10 mouse cellular contexts compared by ENCODE assay signal in the genomic region with DNA sequence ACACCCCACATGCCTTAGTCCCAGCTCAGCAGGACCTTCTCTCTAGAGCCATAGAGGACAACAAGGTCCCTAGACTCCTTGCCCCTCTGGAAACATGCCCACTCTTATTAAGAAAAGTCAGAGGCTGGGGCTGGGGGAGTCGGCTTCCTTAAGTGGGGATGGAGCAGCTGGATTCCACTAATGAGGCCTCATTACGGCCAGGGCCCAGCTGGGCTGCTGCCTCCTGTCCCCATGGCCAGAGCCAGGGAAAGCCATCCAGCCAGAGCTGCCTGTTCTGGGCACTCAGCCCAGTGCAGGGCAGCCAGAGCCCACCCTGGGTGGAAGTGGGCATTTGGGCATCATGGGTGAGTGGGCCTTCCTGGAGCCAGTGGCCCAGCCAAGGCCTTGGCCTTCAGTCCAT. TPM values are rescaled to one million over a fixed set of nuclear protein-coding genes. Genes with fewer than 3 reads are reported as not detected.
DNase-seq lines count a peak whose midpoint lies in the region; ATAC-seq lines count a peak whose summit lies in the region.
"Had no signal": no experiment of that assay in that cellular context is flagged by ENCODE, and none has a peak within 500 bp of the region (broad histone marks: within the 10 kb centered on the region; RNA-seq: fewer than 3 reads in every experiment).

No protein-coding gene starts in this region.

- ATAC-seq in forebrain, embryonic 15.5 days (replicated peaks) = peak; percentile 41; the same call in 1 of the 2 replicates
- no peak for ATAC-seq in forebrain, embryonic 11.5 days (replicated peaks; ENCODE audit: low FRiP score)
- ATAC-seq in lung, embryonic 15.5 days (ENCODE audit: borderline replicate concordance, extremely low read depth, low FRiP score, low TSS enrichment) = peak; percentile 25; the same call in 1 of the 2 replicates
- ATAC-seq in activated CD4-positive, CD25-positive, alpha-beta regulatory T cell, adult 4 months = no peak

- no peak for DNase-seq in forebrain, embryonic 11.5 days (ENCODE audit: low spot score)
- no peak for DNase-seq in lung, postnatal 14 days
- peak; percentile 54 for DNase-seq in forelimb bud, embryonic 11.5 days (ENCODE audit: low read depth, low spot score)
- peak; percentile 37 to 87 for DNase-seq in lung, postnatal 4 days
- no peak for DNase-seq in yolk sac, embryonic 10.5 days (ENCODE audit: low spot score)
- DNase-seq: kidney, adult 8-10 months had no signal

- H3K27me3 ChIP-seq in forebrain, embryonic 15.5 days = no peaks in the 10 kb centered on the region
- no peaks in the 10 kb centered on the region for H3K27me3 ChIP-seq in forebrain, embryonic 11.5 days (ENCODE audit: control insufficient read depth, insufficient read depth, low read length)
- H3K27me3 ChIP-seq in lung, embryonic 15.5 days = no peaks in the 10 kb centered on the region

- no peak overlapping the region for H3K9ac ChIP-seq in forebrain, embryonic 15.5 days (replicated peaks)
- H3K9ac ChIP-seq in forebrain, embryonic 11.5 days (ENCODE audit: low read length) = no peak overlapping the region
- no peak overlapping the region for H3K9ac ChIP-seq in lung, embryonic 15.5 days

- no peak overlapping the region for H3K27ac ChIP-seq in forebrain, embryonic 15.5 days (replicated peaks)
- H3K27ac ChIP-seq in forebrain, embryonic 11.5 days (ENCODE audit: low read depth, low read length) = no peak overlapping the region
- H3K27ac ChIP-seq in lung, embryonic 15.5 days = 0 out of 2 replicates have a peak overlapping the region, but pooled peaks have one; percentile 36
- H3K27ac ChIP-seq: macrophage had no signal

- 15% methylated on average over 2 of the region's 2 CpGs for WGBS in forebrain, embryonic 15.5 days
- 29% methylated on average over 2 of the region's 2 CpGs for WGBS in forebrain, embryonic 11.5 days
- WGBS in lung, embryonic 15.5 days = 48% methylated on average over 2 of the region's 2 CpGs

- H3K4me3 ChIP-seq in forebrain, embryonic 15.5 days = no peak overlapping the region
- no peak overlapping the region for H3K4me3 ChIP-seq in forebrain, embryonic 11.5 days (ENCODE audit: low read depth, low read length)
- H3K4me3 ChIP-seq in lung, embryonic 15.5 days = no peak overlapping the region

- H3K36me3 ChIP-seq in forebrain, embryonic 15.5 days = no peaks in the 10 kb centered on the region
- no peaks in the 10 kb centered on the region for H3K36me3 ChIP-seq in forebrain, embryonic 11.5 days (ENCODE audit: control insufficient read depth, insufficient read depth, low read length)
- no peaks in the 10 kb centered on the region for H3K36me3 ChIP-seq in lung, embryonic 15.5 days

- H3K4me1 ChIP-seq in forebrain, embryonic 15.5 days = peaks cover 15% of the 10 kb centered on the region; the same call in 1 of the 2 replicates
- peaks cover 8% of the 10 kb centered on the region; the same call in 1 of the 2 replicates for H3K4me1 ChIP-seq in forebrain, embryonic 11.5 days (replicated peaks; ENCODE audit: control insufficient read depth, insufficient read depth, low read length)
- 0 out of 2 replicates have a peak, but pooled peaks cover 5% of the 10 kb centered on the region for H3K4me1 ChIP-seq in lung, embryonic 15.5 days

- no peaks in the 10 kb centered on the region for H3K9me3 ChIP-seq in forebrain, embryonic 15.5 days
- no peaks in the 10 kb centered on the region for H3K9me3 ChIP-seq in forebrain, embryonic 11.5 days (ENCODE audit: control insufficient read depth, low read length)
- no peaks in the 10 kb centered on the region for H3K9me3 ChIP-seq in lung, embryonic 15.5 days

- H3K4me2 ChIP-seq in forebrain, embryonic 15.5 days (replicated peaks) = no peak overlapping the region
- H3K4me2 ChIP-seq in forebrain, embryonic 11.5 days (ENCODE audit: low read depth, low read length, severe bottlenecking) = no peak overlapping the region
- H3K4me2 ChIP-seq in lung, embryonic 15.5 days = no peak overlapping the region

RNA-seq across cellular contexts. Expression of gene Slc6a9, which starts 12.7 kb away (rescaled TPM):
- polyA plus RNA-seq in forebrain, embryonic 15.5 days (2015; fragmentation: Nextera tagmentation; extraction: Ambion mirVana) = 9.0 and 11.3 TPM in 2 replicates
- polyA plus RNA-seq in forebrain, embryonic 11.5 days (2014; fragmentation: Nextera tagmentation; extraction: Ambion mirVana) = 8.1 and 9.0 TPM in 2 replicates
- polyA plus RNA-seq in lung, embryonic 15.5 days (2015; fragmentation: Nextera tagmentation; extraction: Ambion mirVana) = 8.0 and 8.9 TPM in 2 replicates
- polyA plus RNA-seq in activated CD4-positive, CD25-positive, alpha-beta regulatory T cell, adult 4 months (2017; shearing (Covaris generic)) = under 1 TPM in 1 of 2 experiments, not detected in 1; 0.51 TPM
- polyA plus RNA-seq: macrophage had no signal

RNA-seq across cellular contexts. Expression of gene Ccdc24, which starts 25.3 kb away (rescaled TPM):
- polyA plus RNA-seq in forebrain, embryonic 15.5 days (2015; fragmentation: Nextera tagmentation; extraction: Ambion mirVana) = 1.1 and 1.7 TPM in 2 replicates
- polyA plus RNA-seq in forebrain, embryonic 11.5 days (2014; fragmentation: Nextera tagmentation; extraction: Ambion mirVana) = 1.7 and 2.1 TPM in 2 replicates
- 0.73 and 1.9 TPM in 2 replicates for polyA plus RNA-seq in lung, embryonic 15.5 days (2015; fragmentation: Nextera tagmentation; extraction: Ambion mirVana)
- not detected for polyA plus RNA-seq in activated CD4-positive, CD25-positive, alpha-beta regulatory T cell, adult 4 months (2017; shearing (Covaris generic))
- polyA plus RNA-seq: macrophage had no signal

RNA-seq across cellular contexts. Expression of gene B4galt2, which starts 36.3 kb away (rescaled TPM):
- 45.2 and 52.6 TPM in 2 replicates for polyA plus RNA-seq in forebrain, embryonic 15.5 days (2015; fragmentation: Nextera tagmentation; extraction: Ambion mirVana)
- polyA plus RNA-seq in forebrain, embryonic 11.5 days (2014; fragmentation: Nextera tagmentation; extraction: Ambion mirVana) = 31.3 and 34.5 TPM in 2 replicates
- 16.4 and 16.5 TPM in 2 replicates for polyA plus RNA-seq in lung, embryonic 15.5 days (2015; fragmentation: Nextera tagmentation; extraction: Ambion mirVana)
- not detected for polyA plus RNA-seq in activated CD4-positive, CD25-positive, alpha-beta regulatory T cell, adult 4 months (2017; shearing (Covaris generic))

RNA-seq across cellular contexts. Expression of gene Atp6v0b, which starts 40.1 kb away (rescaled TPM):
- polyA plus RNA-seq in forebrain, embryonic 15.5 days (2015; fragmentation: Nextera tagmentation; extraction: Ambion mirVana) = 460 and 461 TPM in 2 replicates
- polyA plus RNA-seq in forebrain, embryonic 11.5 days (2014; fragmentation: Nextera tagmentation; extraction: Ambion mirVana) = 187 and 195 TPM in 2 replicates
- 177 and 185 TPM in 2 replicates for polyA plus RNA-seq in lung, embryonic 15.5 days (2015; fragmentation: Nextera tagmentation; extraction: Ambion mirVana)
- polyA plus RNA-seq in activated CD4-positive, CD25-positive, alpha-beta regulatory T cell, adult 4 months (2017; shearing (Covaris generic)) = 100 to 1,000 TPM in 1 of 2 experiments, 10 to 100 TPM in 1; 75.9 to 111 TPM

RNA-seq across cellular contexts. Expression of gene Dph2, which starts 44.8 kb away (rescaled TPM):
- 26.8 and 29.4 TPM in 2 replicates for polyA plus RNA-seq in forebrain, embryonic 15.5 days (2015; fragmentation: Nextera tagmentation; extraction: Ambion mirVana)
- 28.4 and 32.4 TPM in 2 replicates for polyA plus RNA-seq in forebrain, embryonic 11.5 days (2014; fragmentation: Nextera tagmentation; extraction: Ambion mirVana)
- 18.2 and 19.3 TPM in 2 replicates for polyA plus RNA-seq in lung, embryonic 15.5 days (2015; fragmentation: Nextera tagmentation; extraction: Ambion mirVana)
- 10 to 100 TPM; 21.1 to 25.4 TPM for polyA plus RNA-seq in activated CD4-positive, CD25-positive, alpha-beta regulatory T cell, adult 4 months (2017; shearing (Covaris generic))

Comparison
In these comparisons a context has a peak if more than half of its experiments do, and no peak if none do; other contexts are left out.
1. ATAC-seq: peak in forebrain, embryonic 15.5 days (single experiment) and lung, embryonic 15.5 days (single experiment); none in forebrain, embryonic 11.5 days (single experiment) and activated CD4-positive, CD25-positive, alpha-beta regulatory T cell, adult 4 months (single experiment).
2. DNase-seq: peak in forelimb bud, embryonic 11.5 days (single experiment) and lung, postnatal 4 days (2 of 2); none in forebrain, embryonic 11.5 days (single experiment), lung, postnatal 14 days (single experiment) and yolk sac, embryonic 10.5 days (single experiment).
3. RNA of gene B4galt2, which starts 36.3 kb away (polyA plus RNA-seq): 45.2 to 52.6 TPM in forebrain, embryonic 15.5 days, 31.3 to 34.5 TPM in forebrain, embryonic 11.5 days and 16.4 to 16.5 TPM in lung, embryonic 15.5 days; not detected in activated CD4-positive, CD25-positive, alpha-beta regulatory T cell, adult 4 months; every median in the first group is over 10 times any median in the second.